Mouse (Mus musculus) midbrain, embryonic 12.5 days (tissue): Measurements from ENCODE around the gene Aanat. TPM values are rescaled to one million over a fixed set of nuclear protein-coding genes. Genes with fewer than 3 reads are reported as not detected.

Experiments used
- ATAC-seq: fragments of 200-750 bp; cut with Nextera tagmentation; 2 replicates; pipeline ENCODE4 v1.8.0; 2017; ENCODE audit warnings: low read depth, moderate TSS enrichment, moderate library complexity; ENCODE audit not compliant: low FRiP score
- H3K27ac ChIP-seq: fragments of 300-500 bp; sonication (generic); replicated peaks from 2 replicates; pipeline ENCODE4 v1.5.1; 2016; ENCODE audit warnings: mild to moderate bottlenecking
- H3K27me3 ChIP-seq: fragments of 300-500 bp; sonication (generic); 2 replicates; pipeline ENCODE4 v1.6.1; 2016; ENCODE audit warnings: mild to moderate bottlenecking
- H3K36me3 ChIP-seq: fragments of 300-500 bp; sonication (generic); 2 replicates; pipeline ENCODE4 v1.6.1; 2016
- H3K4me1 ChIP-seq: fragments of 300-500 bp; sonication (generic); 2 replicates; pipeline ENCODE4 v1.6.1; 2016
- H3K4me2 ChIP-seq: fragments of 300-500 bp; sonication (generic); replicated peaks from 2 replicates; pipeline ENCODE4 v1.6.1; 2016; ENCODE audit warnings: mild to moderate bottlenecking, moderate library complexity
- H3K4me3 ChIP-seq: fragments of 300-500 bp; sonication (generic); 2 replicates; pipeline ENCODE4 v1.5.1; 2016; ENCODE audit warnings: mild to moderate bottlenecking
- H3K9ac ChIP-seq: fragments of 300-500 bp; sonication (generic); replicated peaks from 2 replicates; pipeline ENCODE4 v1.6.1; 2016; ENCODE audit warnings: mild to moderate bottlenecking, moderate library complexity
- H3K9me3 ChIP-seq: fragments of 300-500 bp; sonication (generic); 2 replicates; pipeline ENCODE4 v1.6.1; 2016; ENCODE audit warnings: mild to moderate bottlenecking
- WGBS: fragments of 180-500 bp; shearing (Covaris S2); methylation state at CpG from one replicate; pipeline ENCODE4 v1.1.7; 2016; 5-methylcytosine and 5-hydroxymethylcytosine counted together
- polyA plus RNA-seq: library from polyadenylated mRNA; unstranded; fragments of >200 nt; fragmentation: Nextera tagmentation; extraction: Ambion mirVana; gene quantifications from 2 replicates; pipeline ENCODE4 v1.2.1, GENCODE M21; 2016

Aanat gene
- polyA plus RNA-seq, 1 experiment from 2014 or later, result 0.18 TPM

DNA sequence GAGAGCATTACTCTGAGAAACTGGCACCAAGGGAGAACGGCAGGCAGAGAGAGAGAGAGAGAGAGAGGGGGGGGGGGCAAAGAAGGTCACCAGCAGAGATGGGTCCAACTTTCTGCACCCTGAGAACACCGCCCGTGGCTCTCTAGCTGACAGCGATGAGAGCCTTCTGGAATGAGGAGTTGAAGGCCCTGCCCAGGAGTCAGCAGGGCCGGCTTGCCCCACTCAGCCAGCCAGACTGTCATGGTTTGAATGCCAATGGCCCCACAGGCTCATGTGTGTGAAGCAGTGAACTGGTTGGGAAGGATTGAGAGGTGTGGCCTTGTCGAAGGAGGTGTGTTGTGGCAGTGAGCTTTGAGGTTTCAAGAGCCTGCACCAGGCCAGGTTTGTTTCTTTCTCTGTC is 27.0 kb downstream of the Aanat start:
- no peaks in the 10 kb centered on the region for H3K36me3 ChIP-seq
- no peaks in the 10 kb centered on the region for H3K9me3 ChIP-seq
- no peak overlapping the region for H3K4me2 ChIP-seq
- H3K27me3 ChIP-seq, result no peaks in the 10 kb centered on the region
- H3K4me1 ChIP-seq, result 0 out of 2 replicates have a peak, but pooled peaks cover 3% of the 10 kb centered on the region
- no peak overlapping the region for H3K27ac ChIP-seq
- WGBS, result 90% methylated on average over 6 of the region's 6 CpGs
- ATAC-seq, result no peak
- H3K9ac ChIP-seq, result no peak overlapping the region
- no peak overlapping the region for H3K4me3 ChIP-seq

GRCm38 (mm10) chr11:116615735-116616437 is 29.7 kb downstream of the Aanat start:
- H3K9ac ChIP-seq, result no peak overlapping the region
- H3K4me2 ChIP-seq, result no peak overlapping the region
- 55% methylated on average over 15 of the region's 15 CpGs for WGBS
- no peaks in the 10 kb centered on the region; the same call in 1 of the 2 replicates for H3K27me3 ChIP-seq
- H3K27ac ChIP-seq, result no peak overlapping the region
- no peak for ATAC-seq
- peaks cover 11% of the 10 kb centered on the region; the same call in 1 of the 2 replicates for H3K4me1 ChIP-seq
- H3K4me3 ChIP-seq, result no peak overlapping the region
- H3K9me3 ChIP-seq, result no peaks in the 10 kb centered on the region
- H3K36me3 ChIP-seq, result no peaks in the 10 kb centered on the region

- Histone ChIP-seq H3K4me1 (peaks cover 16% of the 10 kb centered on the region; the same call in 1 of the 2 replicates), H3K27ac (no peak overlapping the region), H3K27me3 (peaks cover 7% of the 10 kb centered on the region), H3K9me3 (no peaks in the 10 kb centered on the region), H3K9ac (no peak overlapping the region), H3K4me2 (no peak overlapping the region), H3K4me3 (no peak overlapping the region), H3K36me3 (no peaks in the 10 kb centered on the region)
- 81% methylated on average over 10 of the region's 10 CpGs for WGBS
- no peak for ATAC-seq
Measured at GRCm38 (mm10) chr11:116616438-116617118, 30.3 kb downstream of the Aanat start.

DNA sequence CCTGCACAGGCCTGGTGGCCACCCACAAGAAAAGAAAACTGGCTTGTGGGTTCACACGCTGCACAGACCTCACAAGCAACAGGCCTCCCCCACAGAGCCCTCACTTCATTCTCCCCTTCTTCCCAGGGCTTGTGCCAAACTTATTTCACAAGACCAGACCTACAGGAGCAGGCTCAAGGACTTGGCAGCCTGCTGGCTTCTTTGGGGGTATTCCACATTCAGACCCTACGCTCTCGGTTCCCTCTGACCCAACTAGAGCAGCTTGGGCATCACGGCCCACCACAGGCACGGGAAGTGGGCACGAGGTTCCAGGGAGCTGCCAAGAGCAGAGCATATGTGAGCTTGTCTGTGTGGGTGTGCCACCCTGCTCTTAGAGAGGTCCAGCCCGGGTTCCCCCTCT is 31.4 kb downstream of the Aanat start:
- WGBS, result 91% methylated on average over 7 of the region's 7 CpGs
- Histone ChIP-seq H3K27me3 (peaks cover 17% of the 10 kb centered on the region), H3K9me3 (no peaks in the 10 kb centered on the region), H3K36me3 (no peaks in the 10 kb centered on the region), H3K4me1 (peaks cover 16% of the 10 kb centered on the region; the same call in 1 of the 2 replicates), H3K4me2 (no peak overlapping the region), H3K27ac (no peak overlapping the region), H3K4me3 (no peak overlapping the region), H3K9ac (no peak overlapping the region)
- no peak for ATAC-seq

GRCm38 (mm10) chr11:116618666-116619065 is 32.4 kb downstream of the Aanat start:
- Histone ChIP-seq H3K9me3 (no peaks in the 10 kb centered on the region), H3K27me3 (peaks cover 28% of the 10 kb centered on the region), H3K9ac (no peak overlapping the region), H3K27ac (no peak overlapping the region), H3K4me3 (no peak overlapping the region), H3K4me2 (no peak overlapping the region), H3K4me1 (peaks cover 20% of the 10 kb centered on the region), H3K36me3 (no peaks in the 10 kb centered on the region)
- no peak for ATAC-seq
- WGBS, result 87% methylated on average over 7 of the region's 7 CpGs

DNA sequence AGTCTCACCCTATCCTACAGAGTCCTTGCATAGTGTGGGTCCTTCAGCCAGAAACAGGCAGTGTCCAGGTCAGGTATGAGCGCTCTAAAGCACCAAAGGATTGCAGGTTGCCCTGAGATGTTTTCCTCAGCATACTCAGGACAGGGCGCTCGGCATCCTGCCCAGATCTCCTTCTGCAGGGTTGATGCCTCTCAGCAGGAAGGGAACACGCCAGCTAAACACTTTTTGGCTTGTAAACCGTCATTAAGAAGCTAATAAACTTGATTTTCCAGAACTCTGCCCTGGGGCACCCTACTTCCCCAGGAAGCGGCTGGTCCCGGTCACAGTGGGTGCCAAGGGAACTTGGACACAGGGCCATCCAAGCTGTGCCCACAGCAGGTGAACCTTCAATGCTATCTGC is 32.9 kb downstream of the Aanat start:
- Histone ChIP-seq H3K9me3 (no peaks in the 10 kb centered on the region), H3K27me3 (peaks cover 33% of the 10 kb centered on the region), H3K4me3 (no peak overlapping the region), H3K9ac (no peak overlapping the region), H3K27ac (no peak overlapping the region), H3K4me2 (no peak overlapping the region), H3K4me1 (peaks cover 25% of the 10 kb centered on the region), H3K36me3 (no peaks in the 10 kb centered on the region)
- ATAC-seq, result no peak
- WGBS, result 88% methylated on average over 7 of the region's 7 CpGs

GRCm38 (mm10) chr11:116619561-116619960 is 33.3 kb downstream of the Aanat start:
- WGBS, result 88% methylated on average over 8 of the region's 8 CpGs
- no peak overlapping the region for H3K27ac ChIP-seq
- no peaks in the 10 kb centered on the region for H3K9me3 ChIP-seq
- no peak for ATAC-seq
- no peak overlapping the region for H3K4me3 ChIP-seq
- H3K9ac ChIP-seq, result no peak overlapping the region
- peaks cover 28% of the 10 kb centered on the region for H3K4me1 ChIP-seq
- H3K27me3 ChIP-seq, result peaks cover 37% of the 10 kb centered on the region
- no peaks in the 10 kb centered on the region for H3K36me3 ChIP-seq
- H3K4me2 ChIP-seq, result no peak overlapping the region

- H3K27me3 ChIP-seq, result peaks cover 42% of the 10 kb centered on the region
- H3K9ac ChIP-seq, result no peak overlapping the region
- no peaks in the 10 kb centered on the region for H3K9me3 ChIP-seq
- 46% methylated on average over 9 of the region's 9 CpGs for WGBS
- no peak overlapping the region for H3K27ac ChIP-seq
- peaks cover 28% of the 10 kb centered on the region for H3K4me1 ChIP-seq
- no peak overlapping the region for H3K4me3 ChIP-seq
- ATAC-seq, result no peak
- H3K4me2 ChIP-seq, result no peak overlapping the region
- H3K36me3 ChIP-seq, result no peaks in the 10 kb centered on the region
Measured at GRCm38 (mm10) chr11:116620073-116620472, 33.8 kb downstream of the Aanat start.

GRCm38 (mm10) chr11:116620559-116621253 is 34.5 kb downstream of the Aanat start:
- Histone ChIP-seq H3K27me3 (peaks cover 47% of the 10 kb centered on the region), H3K4me1 (peaks cover 28% of the 10 kb centered on the region), H3K9ac (no peak overlapping the region), H3K9me3 (no peaks in the 10 kb centered on the region), H3K4me3 (no peak overlapping the region), H3K27ac (no peak overlapping the region), H3K4me2 (no peak overlapping the region), H3K36me3 (no peaks in the 10 kb centered on the region)
- WGBS, result 76% methylated on average over 10 of the region's 10 CpGs
- no peak for ATAC-seq

- Histone ChIP-seq H3K9me3 (no peaks in the 10 kb centered on the region), H3K4me2 (no peak overlapping the region), H3K9ac (no peak overlapping the region), H3K36me3 (no peaks in the 10 kb centered on the region), H3K27ac (no peak overlapping the region), H3K27me3 (peaks cover 47% of the 10 kb centered on the region), H3K4me1 (peaks cover 25% of the 10 kb centered on the region), H3K4me3 (no peak overlapping the region)
- 69% methylated on average over 6 of the region's 6 CpGs for WGBS
- no peak for ATAC-seq
Measured at GRCm38 (mm10) chr11:116621258-116621704, 35.0 kb downstream of the Aanat start.

DNA sequence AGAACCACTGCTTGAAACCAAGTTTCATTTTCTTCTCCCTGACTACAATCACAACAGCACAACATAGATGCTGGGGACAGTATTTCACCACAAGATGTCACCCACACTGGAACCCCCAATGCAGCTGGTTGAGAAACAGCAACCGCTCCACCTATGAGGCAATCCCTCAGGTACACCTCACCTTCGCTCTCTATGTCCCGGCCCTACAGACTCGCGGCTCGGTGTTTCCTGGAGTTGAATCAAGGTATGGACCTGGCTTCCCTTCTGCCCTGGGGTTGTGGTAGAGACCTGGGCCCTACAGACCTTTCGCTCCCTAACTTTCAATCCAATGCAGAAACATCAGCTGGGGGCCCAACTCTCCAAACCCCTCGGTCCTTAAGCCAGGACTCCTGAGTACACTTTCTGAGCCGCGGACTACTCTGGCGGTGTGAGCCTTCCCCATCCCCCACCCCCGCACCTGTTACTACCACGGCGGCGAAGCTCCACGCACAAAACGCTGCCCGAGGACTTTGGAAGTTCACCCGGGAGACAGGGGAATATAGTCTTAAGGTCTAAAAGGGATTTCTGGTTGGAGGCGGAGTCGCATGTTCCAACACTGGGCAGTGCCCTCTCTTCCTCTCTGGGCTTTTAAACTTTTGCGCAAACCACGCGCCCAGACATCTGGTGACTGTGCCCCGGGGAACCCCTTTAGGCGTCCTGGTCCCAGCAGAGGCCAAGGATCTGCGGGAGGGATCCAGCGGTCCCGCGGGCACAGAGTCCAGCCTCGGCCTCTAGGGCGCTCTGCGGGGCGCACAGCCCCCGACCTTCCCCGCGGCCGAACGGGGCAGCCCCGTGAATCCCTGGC is 37.3 kb downstream of the Aanat start:
- 5% methylated on average over 40 of the region's 40 CpGs for WGBS
- Histone ChIP-seq H3K27me3 (peaks cover 50% of the 10 kb centered on the region), H3K36me3 (no peaks in the 10 kb centered on the region), H3K4me3 (peak overlapping the region; percentile 54), H3K27ac (no peak overlapping the region), H3K4me1 (peaks cover 25% of the 10 kb centered on the region), H3K4me2 (peak overlapping the region; percentile 78), H3K9ac (peak overlapping the region; percentile 57), H3K9me3 (no peaks in the 10 kb centered on the region)
- no peak for ATAC-seq
